Mouse (Mus musculus): ENCODE results near the gene Smco1. TPM values are rescaled to one million over a fixed set of nuclear protein-coding genes. Genes with fewer than 3 reads are reported as not detected.
"Not testable (repeated sequence)": the region's sequence is repeated elsewhere in the genome, so short reads cannot be mapped to it uniquely, and the experiment has no call there.

Gene Smco1
- polyA plus RNA-seq, 1 experiment from 2014 or later, result not detected

GRCm38 (mm10) chr16:32282608-32283007 lies 11.3 kb downstream of the Smco1 start:
- H3K4me2 ChIP-seq (ENCODE audit: low read depth), result no peak overlapping the region
- H3K4me1 ChIP-seq (ENCODE audit: control insufficient read depth, insufficient read depth, low read length), result peaks cover 10% of the 10 kb centered on the region; the same call in 1 of the 2 replicates
- H3K4me3 ChIP-seq (ENCODE audit: low read depth, low read length), result no peak overlapping the region
- no peaks in the 10 kb centered on the region; the same call in 1 of the 2 replicates for H3K36me3 ChIP-seq (ENCODE audit: control insufficient read depth, insufficient read depth, low read length)
- no peak overlapping the region for H3K27ac ChIP-seq (ENCODE audit: low read depth, low read length)
- DNase-seq (ENCODE audit: low spot score), result no peak
- H3K27me3 ChIP-seq (ENCODE audit: control insufficient read depth, insufficient read depth, low read length), result no peaks in the 10 kb centered on the region
- no peak for ATAC-seq (ENCODE audit: insufficient read depth, low FRiP score, low TSS enrichment)
- H3K9ac ChIP-seq (ENCODE audit: low read length), result no peak overlapping the region
- no peaks in the 10 kb centered on the region for H3K9me3 ChIP-seq (ENCODE audit: control insufficient read depth, low read length)

- H3K4me3 ChIP-seq (ENCODE audit: low read depth, low read length), result no peak overlapping the region
- DNase-seq (ENCODE audit: low spot score) (no peak), ATAC-seq (ENCODE audit: insufficient read depth, low FRiP score, low TSS enrichment) (no peak)
- peaks cover 13% of the 10 kb centered on the region for H3K36me3 ChIP-seq (ENCODE audit: control insufficient read depth, insufficient read depth, low read length)
- H3K4me2 ChIP-seq (ENCODE audit: low read depth), result no peak overlapping the region
- H3K27ac ChIP-seq (ENCODE audit: low read depth, low read length), result no peak overlapping the region
- H3K27me3 ChIP-seq (ENCODE audit: control insufficient read depth, insufficient read depth, low read length), result no peaks in the 10 kb centered on the region
- 91% methylated on average over 4 of the region's 4 CpGs for WGBS
- H3K9ac ChIP-seq (ENCODE audit: low read length), result no peak overlapping the region
- no peaks in the 10 kb centered on the region for H3K9me3 ChIP-seq (ENCODE audit: control insufficient read depth, low read length)
- no peaks in the 10 kb centered on the region for H3K4me1 ChIP-seq (ENCODE audit: control insufficient read depth, insufficient read depth, low read length)
Observed at GRCm38 (mm10) chr16:32291821-32292220, 20.6 kb downstream of the Smco1 start.

- 97% methylated on average over 4 of the region's 4 CpGs for WGBS
- H3K36me3 ChIP-seq (ENCODE audit: control insufficient read depth, insufficient read depth, low read length); H3K4me2 ChIP-seq (ENCODE audit: low read depth); H3K4me1 ChIP-seq (ENCODE audit: control insufficient read depth, insufficient read depth, low read length); H3K4me3 ChIP-seq (ENCODE audit: low read depth, low read length); H3K27ac ChIP-seq (ENCODE audit: low read depth, low read length); H3K27me3 ChIP-seq (ENCODE audit: control insufficient read depth, insufficient read depth, low read length); ATAC-seq (ENCODE audit: insufficient read depth, low FRiP score, low TSS enrichment); H3K9me3 ChIP-seq (ENCODE audit: control insufficient read depth, low read length); H3K9ac ChIP-seq (ENCODE audit: low read length); DNase-seq (ENCODE audit: low spot score): not testable (repeated sequence)
Observed at GRCm38 (mm10) chr16:32299617-32300016, 28.3 kb downstream of the Smco1 start.

GRCm38 (mm10) chr16:32303046-32303445 lies 31.8 kb downstream of the Smco1 start:
- Histone ChIP-seq H3K27me3 (ENCODE audit: control insufficient read depth, insufficient read depth, low read length) (no peaks in the 10 kb centered on the region), H3K4me3 (ENCODE audit: low read depth, low read length) (no peak overlapping the region), H3K9me3 (ENCODE audit: control insufficient read depth, low read length) (no peaks in the 10 kb centered on the region), H3K36me3 (ENCODE audit: control insufficient read depth, insufficient read depth, low read length) (0 out of 2 replicates have a peak, but pooled peaks cover 3% of the 10 kb centered on the region), H3K27ac (ENCODE audit: low read depth, low read length) (no peak overlapping the region), H3K9ac (ENCODE audit: low read length) (no peak overlapping the region), H3K4me2 (ENCODE audit: low read depth) (no peak overlapping the region), H3K4me1 (ENCODE audit: control insufficient read depth, insufficient read depth, low read length) (no peaks in the 10 kb centered on the region)
- WGBS, result 23% methylated on average over 1 of the region's 1 CpGs
- ATAC-seq (ENCODE audit: insufficient read depth, low FRiP score, low TSS enrichment) (no peak), DNase-seq (ENCODE audit: low spot score) (no peak)

- H3K4me2 ChIP-seq (ENCODE audit: low read depth), result no peak overlapping the region
- DNase-seq (ENCODE audit: low spot score) (no peak), ATAC-seq (ENCODE audit: insufficient read depth, low FRiP score, low TSS enrichment) (no peak)
- H3K4me1 ChIP-seq (ENCODE audit: control insufficient read depth, insufficient read depth, low read length), result no peaks in the 10 kb centered on the region
- WGBS, result 94% methylated on average over 7 of the region's 7 CpGs
- 0 out of 2 replicates have a peak, but pooled peaks cover 2% of the 10 kb centered on the region for H3K36me3 ChIP-seq (ENCODE audit: control insufficient read depth, insufficient read depth, low read length)
- no peaks in the 10 kb centered on the region for H3K27me3 ChIP-seq (ENCODE audit: control insufficient read depth, insufficient read depth, low read length)
- no peak overlapping the region for H3K27ac ChIP-seq (ENCODE audit: low read depth, low read length)
- no peaks in the 10 kb centered on the region for H3K9me3 ChIP-seq (ENCODE audit: control insufficient read depth, low read length)
- no peak overlapping the region for H3K9ac ChIP-seq (ENCODE audit: low read length)
- no peak overlapping the region for H3K4me3 ChIP-seq (ENCODE audit: low read depth, low read length)
Observed at GRCm38 (mm10) chr16:32303886-32304285, 32.6 kb downstream of the Smco1 start.

GRCm38 (mm10) chr16:32311970-32312369 lies 40.7 kb downstream of the Smco1 start:
- H3K9ac ChIP-seq (ENCODE audit: low read length), result no peak overlapping the region
- H3K27me3 ChIP-seq (ENCODE audit: control insufficient read depth, insufficient read depth, low read length), result no peaks in the 10 kb centered on the region
- H3K4me2 ChIP-seq (ENCODE audit: low read depth), result no peak overlapping the region
- WGBS, result 83% methylated on average over 4 of the region's 4 CpGs
- ATAC-seq (ENCODE audit: insufficient read depth, low FRiP score, low TSS enrichment) (no peak), DNase-seq (ENCODE audit: low spot score) (no peak)
- no peaks in the 10 kb centered on the region for H3K4me1 ChIP-seq (ENCODE audit: control insufficient read depth, insufficient read depth, low read length)
- H3K27ac ChIP-seq (ENCODE audit: low read depth, low read length), result no peak overlapping the region
- H3K4me3 ChIP-seq (ENCODE audit: low read depth, low read length), result no peak overlapping the region
- H3K9me3 ChIP-seq (ENCODE audit: control insufficient read depth, low read length), result no peaks in the 10 kb centered on the region
- no peaks in the 10 kb centered on the region for H3K36me3 ChIP-seq (ENCODE audit: control insufficient read depth, insufficient read depth, low read length)

GRCm38 (mm10) chr16:32312386-32312785 lies 41.1 kb downstream of the Smco1 start:
- no peak for DNase-seq (ENCODE audit: low spot score)
- no peak overlapping the region for H3K4me2 ChIP-seq (ENCODE audit: low read depth)
- H3K27me3 ChIP-seq (ENCODE audit: control insufficient read depth, insufficient read depth, low read length), result no peaks in the 10 kb centered on the region
- no peaks in the 10 kb centered on the region for H3K9me3 ChIP-seq (ENCODE audit: control insufficient read depth, low read length)
- H3K4me3 ChIP-seq (ENCODE audit: low read depth, low read length), result no peak overlapping the region
- H3K9ac ChIP-seq (ENCODE audit: low read length), result no peak overlapping the region
- no peak overlapping the region for H3K27ac ChIP-seq (ENCODE audit: low read depth, low read length)
- no peaks in the 10 kb centered on the region for H3K36me3 ChIP-seq (ENCODE audit: control insufficient read depth, insufficient read depth, low read length)
- no peak for ATAC-seq (ENCODE audit: insufficient read depth, low FRiP score, low TSS enrichment)
- 62% methylated on average over 5 of the region's 5 CpGs for WGBS
- no peaks in the 10 kb centered on the region for H3K4me1 ChIP-seq (ENCODE audit: control insufficient read depth, insufficient read depth, low read length)

- Histone ChIP-seq H3K9ac (ENCODE audit: low read length) (no peak overlapping the region), H3K36me3 (ENCODE audit: control insufficient read depth, insufficient read depth, low read length) (no peaks in the 10 kb centered on the region), H3K4me3 (ENCODE audit: low read depth, low read length) (no peak overlapping the region), H3K27me3 (ENCODE audit: control insufficient read depth, insufficient read depth, low read length) (no peaks in the 10 kb centered on the region), H3K4me1 (ENCODE audit: control insufficient read depth, insufficient read depth, low read length) (no peaks in the 10 kb centered on the region), H3K4me2 (ENCODE audit: low read depth) (no peak overlapping the region), H3K9me3 (ENCODE audit: control insufficient read depth, low read length) (no peaks in the 10 kb centered on the region), H3K27ac (ENCODE audit: low read depth, low read length) (no peak overlapping the region)
- DNase-seq (ENCODE audit: low spot score) (no peak), ATAC-seq (ENCODE audit: insufficient read depth, low FRiP score, low TSS enrichment) (no peak)
- 65% methylated on average over 4 of the region's 4 CpGs for WGBS
Observed at GRCm38 (mm10) chr16:32312859-32313258, 41.6 kb downstream of the Smco1 start.

GRCm38 (mm10) chr16:32316601-32317000 lies 45.3 kb downstream of the Smco1 start:
- no peaks in the 10 kb centered on the region for H3K9me3 ChIP-seq (ENCODE audit: control insufficient read depth, low read length)
- H3K27me3 ChIP-seq (ENCODE audit: control insufficient read depth, insufficient read depth, low read length), result no peaks in the 10 kb centered on the region
- H3K4me2 ChIP-seq (ENCODE audit: low read depth), result no peak overlapping the region
- ATAC-seq (ENCODE audit: insufficient read depth, low FRiP score, low TSS enrichment), result no peak
- H3K36me3 ChIP-seq (ENCODE audit: control insufficient read depth, insufficient read depth, low read length), result no peaks in the 10 kb centered on the region
- no peak for DNase-seq (ENCODE audit: low spot score)
- H3K4me3 ChIP-seq (ENCODE audit: low read depth, low read length), result no peak overlapping the region
- no peak overlapping the region for H3K27ac ChIP-seq (ENCODE audit: low read depth, low read length)
- no peaks in the 10 kb centered on the region for H3K4me1 ChIP-seq (ENCODE audit: control insufficient read depth, insufficient read depth, low read length)
- H3K9ac ChIP-seq (ENCODE audit: low read length), result no peak overlapping the region
- WGBS, result 57% methylated on average over 2 of the region's 2 CpGs

Measured in neural tube, embryonic 11.5 days (tissue).